Mouse (Mus musculus) neutrophil, adult 83 days (primary cell): ENCODE results near the gene Ccdc122. TPM values are rescaled to one million over a fixed set of nuclear protein-coding genes. Genes with fewer than 3 reads are reported as not detected.

Experiments used
- total RNA-seq, 2 experiments: library from RNA; stranded (reverse); gene quantifications; one replicate each; pipeline ENCODE4 v1.2.4; 2023

Ccdc122 gene
- under 1 TPM; 0.31 to 0.68 TPM for total RNA-seq

GRCm38 (mm10) chr14:77036226-77037046, at the start of gene Ccdc122, which contains the start of gene Lacc1:
Ccdc122 (plus strand) TSS chr14:77036772.
Lacc1 (minus strand) TSS chr14:77036904.

GRCm38 (mm10) chr14:77156222-77156910, 119.8 kb downstream of the Ccdc122 start, which contains the start of gene Enox1:
Enox1 (plus strand) TSS chr14:77156763.

Other genes with a start within 250 kb of the Ccdc122 start
- 1 to 10 TPM; 6.2 to 6.3 TPM for gene Lacc1, start 132 bp downstream of the Ccdc122 start, total RNA-seq
- not detected for gene Enox1, start 120.0 kb downstream of the Ccdc122 start, total RNA-seq